Mouse (Mus musculus): ENCODE measurements around the gene Vasp.

DNA sequence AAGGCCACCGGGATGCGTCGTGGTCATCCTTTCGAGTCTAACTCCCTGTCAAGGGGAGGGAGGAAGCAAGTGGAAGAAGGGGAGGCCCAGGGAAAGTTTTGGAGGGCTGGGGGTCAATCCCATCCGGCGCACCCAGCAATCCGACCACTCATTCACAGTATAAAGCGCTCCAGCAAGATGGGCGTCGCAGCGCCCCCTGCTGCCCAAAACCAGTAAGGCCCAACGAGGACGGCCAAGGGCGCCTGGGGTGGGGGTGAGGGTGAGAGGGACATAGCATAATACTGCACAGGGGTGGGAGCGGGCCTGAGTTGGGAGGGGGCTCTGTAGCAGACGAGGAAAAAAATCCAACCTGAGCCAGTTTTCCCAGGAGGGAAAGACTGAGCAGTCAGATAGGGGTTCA lies 32.2 kb upstream of the Vasp start:
- TF ChIP-seq CTCF (IDR thresholded peaks at IDR 0.05) (peak; percentile 87), EP300 (IDR thresholded peaks at IDR 0.05) (no peak)

All from lung, postnatal 0 days (tissue).